Mouse (Mus musculus) E14TG2a.4 (cell line): ENCODE measurements around the gene Slc24a3.

ENCODE experiments used
- H3K27me3 ChIP-seq: 2 replicates; pipeline ENCODE4 v1.6.1; 2014; ENCODE audit warnings: low read length, control low read depth; ENCODE audit not compliant: insufficient read depth
- H3K36me3 ChIP-seq: 2 replicates; pipeline ENCODE4 v1.6.1; 2014; ENCODE audit warnings: low read length, control low read depth; ENCODE audit not compliant: insufficient read depth
- H3K4me1 ChIP-seq: replicated peaks from 2 replicates; pipeline ENCODE4 v1.6.1; 2014; ENCODE audit warnings: low read depth, low read length, control low read depth
- H3K4me3 ChIP-seq: replicated peaks from 2 replicates; pipeline ENCODE4 v1.5.1; 2014; ENCODE audit warnings: mild to moderate bottlenecking, low read length
- H3K9me3 ChIP-seq: 2 replicates; pipeline ENCODE4 v1.6.1; 2014; ENCODE audit warnings: low read length, control low read depth
- CTCF ChIP-seq: conservative IDR thresholded peaks from 2 replicates; pipeline ENCODE4 v1.5.1; 2014; ENCODE audit warnings: low read length
- NANOG ChIP-seq: IDR thresholded peaks from 2 replicates; pipeline ENCODE4 v1.6.1; 2014; ENCODE audit warnings: borderline replicate concordance, low read length, mixed read lengths
- POU5F1 ChIP-seq: IDR thresholded peaks from 2 replicates; pipeline ENCODE4 v1.6.1; 2014; ENCODE audit warnings: low read length, borderline replicate concordance

Slc24a3 gene

DNA sequence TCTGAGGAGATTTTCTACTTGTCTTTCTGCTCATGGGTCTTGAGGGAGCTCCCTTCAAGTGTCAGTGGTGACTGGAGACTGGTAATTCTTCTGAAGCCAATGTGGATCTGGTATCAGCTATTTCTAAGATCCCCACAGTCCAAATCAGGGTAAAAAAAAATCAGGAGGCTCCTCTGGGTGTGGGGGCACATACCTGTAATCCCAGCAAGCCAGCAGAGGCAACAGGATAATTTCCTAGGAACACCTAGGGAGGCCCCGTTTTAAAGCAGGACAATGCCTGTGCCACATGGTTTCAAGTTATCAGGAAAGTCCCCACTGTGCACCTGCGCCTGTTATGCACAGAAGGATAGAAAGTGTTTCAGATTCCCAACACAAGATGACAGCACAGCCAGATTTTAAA lies 234.4 kb downstream of the Slc24a3 start:
- H3K27me3 ChIP-seq, result no peaks in the 10 kb centered on the region
- H3K9me3 ChIP-seq, result no peaks in the 10 kb centered on the region
- TF ChIP-seq NANOG (no peak), CTCF (no peak), POU5F1 (no peak)
- no peaks in the 10 kb centered on the region for H3K4me1 ChIP-seq
- H3K36me3 ChIP-seq, result no peaks in the 10 kb centered on the region
- no peak overlapping the region for H3K4me3 ChIP-seq

- H3K4me1 ChIP-seq, result no peaks in the 10 kb centered on the region
- TF ChIP-seq NANOG, result no peak
- TF ChIP-seq CTCF, result no peak
- no peak for TF ChIP-seq POU5F1
- no peaks in the 10 kb centered on the region for H3K27me3 ChIP-seq
- no peaks in the 10 kb centered on the region for H3K36me3 ChIP-seq
- H3K9me3 ChIP-seq, result no peaks in the 10 kb centered on the region
- no peak overlapping the region for H3K4me3 ChIP-seq
Observed at GRCm38 (mm10) chr2:145404818-145405531, 237.4 kb downstream of the Slc24a3 start.

GRCm38 (mm10) chr2:145405746-145406145 lies 238.2 kb downstream of the Slc24a3 start:
- H3K27me3 ChIP-seq, result no peaks in the 10 kb centered on the region
- no peaks in the 10 kb centered on the region for H3K4me1 ChIP-seq
- TF ChIP-seq POU5F1 (no peak), CTCF (no peak)
- no peaks in the 10 kb centered on the region for H3K9me3 ChIP-seq
- H3K36me3 ChIP-seq, result no peaks in the 10 kb centered on the region
- no peak overlapping the region for H3K4me3 ChIP-seq

GRCm38 (mm10) chr2:145417738-145418137 lies 250.2 kb downstream of the Slc24a3 start:
- no peaks in the 10 kb centered on the region for H3K4me1 ChIP-seq
- no peaks in the 10 kb centered on the region for H3K36me3 ChIP-seq
- no peaks in the 10 kb centered on the region for H3K9me3 ChIP-seq
- H3K27me3 ChIP-seq, result no peaks in the 10 kb centered on the region
- TF ChIP-seq POU5F1, result no peak
- TF ChIP-seq NANOG, result no peak
- TF ChIP-seq CTCF, result no peak
- H3K4me3 ChIP-seq, result no peak overlapping the region

GRCm38 (mm10) chr2:145419078-145419477 lies 251.5 kb downstream of the Slc24a3 start:
- TF ChIP-seq POU5F1 (no peak), CTCF (no peak), NANOG (no peak)
- Histone ChIP-seq H3K36me3 (no peaks in the 10 kb centered on the region), H3K9me3 (no peaks in the 10 kb centered on the region), H3K4me3 (no peak overlapping the region), H3K27me3 (no peaks in the 10 kb centered on the region), H3K4me1 (no peaks in the 10 kb centered on the region)

- H3K4me3 ChIP-seq, result no peak overlapping the region
- no peaks in the 10 kb centered on the region for H3K4me1 ChIP-seq
- TF ChIP-seq CTCF (no peak), NANOG (no peak), POU5F1 (no peak)
- no peaks in the 10 kb centered on the region for H3K36me3 ChIP-seq
- no peaks in the 10 kb centered on the region for H3K9me3 ChIP-seq
- no peaks in the 10 kb centered on the region for H3K27me3 ChIP-seq
Observed at GRCm38 (mm10) chr2:145420967-145421888, 253.7 kb downstream of the Slc24a3 start.

GRCm38 (mm10) chr2:145421889-145422212 lies 254.3 kb downstream of the Slc24a3 start:
- H3K9me3 ChIP-seq, result no peaks in the 10 kb centered on the region

GRCm38 (mm10) chr2:145429982-145430381 lies 262.4 kb downstream of the Slc24a3 start:
- TF ChIP-seq POU5F1 (no peak), NANOG (no peak), CTCF (no peak)

More at GRCm38 (mm10) chr2:145421889-145422212, 254.3 kb downstream of the Slc24a3 start:
- TF ChIP-seq POU5F1, result no peak
- TF ChIP-seq NANOG, result no peak
- TF ChIP-seq CTCF, result no peak
- no peaks in the 10 kb centered on the region for H3K27me3 ChIP-seq
- no peaks in the 10 kb centered on the region for H3K4me1 ChIP-seq
- H3K36me3 ChIP-seq, result no peaks in the 10 kb centered on the region
- H3K4me3 ChIP-seq, result no peak overlapping the region

GRCm38 (mm10) chr2:145434068-145434467 lies 266.5 kb downstream of the Slc24a3 start:
- Histone ChIP-seq H3K4me1 (peaks cover 20% of the 10 kb centered on the region), H3K4me3 (no peak overlapping the region), H3K36me3 (no peaks in the 10 kb centered on the region), H3K9me3 (peaks cover 9% of the 10 kb centered on the region), H3K27me3 (no peaks in the 10 kb centered on the region)
- TF ChIP-seq CTCF, result no peak
- no peak for TF ChIP-seq NANOG
- no peak for TF ChIP-seq POU5F1

More at GRCm38 (mm10) chr2:145429982-145430381, 262.4 kb downstream of the Slc24a3 start:
- no peak overlapping the region for H3K4me3 ChIP-seq
- no peaks in the 10 kb centered on the region for H3K36me3 ChIP-seq
- H3K27me3 ChIP-seq, result no peaks in the 10 kb centered on the region
- H3K4me1 ChIP-seq, result no peaks in the 10 kb centered on the region
- H3K9me3 ChIP-seq, result peaks cover 9% of the 10 kb centered on the region
